Mouse (Mus musculus): ENCODE measurements around the gene Tekt1. TPM values are rescaled to one million over a fixed set of nuclear protein-coding genes. Genes with fewer than 3 reads are reported as not detected.
A peak's percentile ranks its signal among the peaks of the same experiment; 100 is the strongest.

The Tekt1 gene
- polyA plus RNA-seq, 1 experiment from 2014 or later: 7.7 TPM

- H3K36me3 ChIP-seq: peaks cover 26% of the 10 kb centered on the region; the same call in 1 of the 2 replicates
- H3K4me1 ChIP-seq (replicated peaks): peaks cover 53% of the 10 kb centered on the region
- peak overlapping the region; percentile 45 for H3K27ac ChIP-seq
- WGBS: 70% methylated on average over 5 of the region's 5 CpGs
- H3K9me3 ChIP-seq: no peaks in the 10 kb centered on the region
- H3K4me3 ChIP-seq: no peak overlapping the region
- peaks cover 1% of the 10 kb centered on the region; the same call in 1 of the 2 replicates for H3K27me3 ChIP-seq (ENCODE audit: insufficient read depth, poor library complexity, severe bottlenecking)
- DNase-seq (ENCODE audit: low spot score): no peak
Measured at GRCm38 (mm10) chr11:72402017-72402416, 39.8 kb upstream of the Tekt1 start.

GRCm38 (mm10) chr11:72401068-72401467 lies 38.8 kb upstream of the Tekt1 start:
- WGBS: 81% methylated on average over 12 of the region's 12 CpGs
- Histone ChIP-seq H3K36me3 (peaks cover 26% of the 10 kb centered on the region; the same call in 1 of the 2 replicates), H3K27ac (peak overlapping the region; percentile 68; the same call in 1 of the 2 replicates), H3K9me3 (no peaks in the 10 kb centered on the region), H3K27me3 (ENCODE audit: insufficient read depth, poor library complexity, severe bottlenecking) (no peaks in the 10 kb centered on the region; the same call in 1 of the 2 replicates), H3K4me3 (no peak overlapping the region), H3K4me1 (replicated peaks) (peaks cover 43% of the 10 kb centered on the region)
- no peak for DNase-seq (ENCODE audit: low spot score)

GRCm38 (mm10) chr11:72397811-72398525 lies 35.7 kb upstream of the Tekt1 start:
- H3K27ac ChIP-seq: no peak overlapping the region
- H3K9me3 ChIP-seq: no peaks in the 10 kb centered on the region
- 89% methylated on average over 8 of the region's 8 CpGs for WGBS
- peaks cover 29% of the 10 kb centered on the region for H3K36me3 ChIP-seq
- DNase-seq (ENCODE audit: low spot score): no peak
- no peaks in the 10 kb centered on the region for H3K27me3 ChIP-seq (ENCODE audit: insufficient read depth, poor library complexity, severe bottlenecking)
- H3K4me1 ChIP-seq (replicated peaks): peaks cover 29% of the 10 kb centered on the region
- H3K4me3 ChIP-seq: no peak overlapping the region

GRCm38 (mm10) chr11:72397072-72397471 lies 34.8 kb upstream of the Tekt1 start:
- H3K9me3 ChIP-seq: no peaks in the 10 kb centered on the region
- H3K36me3 ChIP-seq: peaks cover 27% of the 10 kb centered on the region
- no peak overlapping the region for H3K4me3 ChIP-seq
- DNase-seq (ENCODE audit: low spot score): no peak
- peaks cover 20% of the 10 kb centered on the region for H3K4me1 ChIP-seq (replicated peaks)
- no peak overlapping the region; the same call in 1 of the 2 replicates for H3K27ac ChIP-seq
- WGBS: 90% methylated on average over 10 of the region's 10 CpGs
- no peaks in the 10 kb centered on the region for H3K27me3 ChIP-seq (ENCODE audit: insufficient read depth, poor library complexity, severe bottlenecking)

- Histone ChIP-seq H3K36me3 (peaks cover 27% of the 10 kb centered on the region), H3K27ac (peak overlapping the region; percentile 56), H3K27me3 (ENCODE audit: insufficient read depth, poor library complexity, severe bottlenecking) (no peaks in the 10 kb centered on the region), H3K4me1 (replicated peaks) (peaks cover 16% of the 10 kb centered on the region), H3K4me3 (no peak overlapping the region), H3K9me3 (no peaks in the 10 kb centered on the region)
- no peak for DNase-seq (ENCODE audit: low spot score)
- 86% methylated on average over 7 of the region's 7 CpGs for WGBS
Measured at GRCm38 (mm10) chr11:72396621-72397020, 34.4 kb upstream of the Tekt1 start.

GRCm38 (mm10) chr11:72395652-72396051 lies 33.4 kb upstream of the Tekt1 start:
- DNase-seq (ENCODE audit: low spot score): no peak
- H3K4me3 ChIP-seq: no peak overlapping the region
- H3K27me3 ChIP-seq (ENCODE audit: insufficient read depth, poor library complexity, severe bottlenecking): no peaks in the 10 kb centered on the region
- no peak overlapping the region for H3K27ac ChIP-seq
- 78% methylated on average over 6 of the region's 6 CpGs for WGBS
- peaks cover 6% of the 10 kb centered on the region; the same call in 1 of the 2 replicates for H3K4me1 ChIP-seq (replicated peaks)
- no peaks in the 10 kb centered on the region for H3K9me3 ChIP-seq
- H3K36me3 ChIP-seq: peaks cover 24% of the 10 kb centered on the region

GRCm38 (mm10) chr11:72394694-72395093 lies 32.5 kb upstream of the Tekt1 start:
- no peaks in the 10 kb centered on the region for H3K4me1 ChIP-seq (replicated peaks)
- peaks cover 14% of the 10 kb centered on the region for H3K36me3 ChIP-seq
- no peak overlapping the region for H3K4me3 ChIP-seq
- H3K27me3 ChIP-seq (ENCODE audit: insufficient read depth, poor library complexity, severe bottlenecking): no peaks in the 10 kb centered on the region
- 85% methylated on average over 2 of the region's 2 CpGs for WGBS
- no peaks in the 10 kb centered on the region for H3K9me3 ChIP-seq
- no peak overlapping the region for H3K27ac ChIP-seq
- no peak for DNase-seq (ENCODE audit: low spot score)

- DNase-seq (ENCODE audit: low spot score): no peak
Measured at GRCm38 (mm10) chr11:72393669-72394068, 31.4 kb upstream of the Tekt1 start.

GRCm38 (mm10) chr11:72393243-72393642 lies 31.0 kb upstream of the Tekt1 start:
- Histone ChIP-seq H3K4me1 (replicated peaks) (no peaks in the 10 kb centered on the region), H3K27me3 (ENCODE audit: insufficient read depth, poor library complexity, severe bottlenecking) (no peaks in the 10 kb centered on the region), H3K4me3 (no peak overlapping the region), H3K36me3 (peaks cover 9% of the 10 kb centered on the region), H3K9me3 (no peaks in the 10 kb centered on the region), H3K27ac (no peak overlapping the region)
- no peak for DNase-seq (ENCODE audit: low spot score)
- WGBS: 90% methylated on average over 3 of the region's 3 CpGs

More at GRCm38 (mm10) chr11:72393669-72394068, 31.4 kb upstream of the Tekt1 start:
- Histone ChIP-seq H3K36me3 (peaks cover 9% of the 10 kb centered on the region), H3K27ac (no peak overlapping the region), H3K9me3 (no peaks in the 10 kb centered on the region), H3K4me1 (replicated peaks) (no peaks in the 10 kb centered on the region), H3K4me3 (no peak overlapping the region), H3K27me3 (ENCODE audit: insufficient read depth, poor library complexity, severe bottlenecking) (no peaks in the 10 kb centered on the region)
- 68% methylated on average over 5 of the region's 5 CpGs for WGBS

GRCm38 (mm10) chr11:72391181-72391580 lies 28.9 kb upstream of the Tekt1 start:
- no peak for DNase-seq (ENCODE audit: low spot score)
- H3K4me3 ChIP-seq: no peak overlapping the region
- no peaks in the 10 kb centered on the region for H3K9me3 ChIP-seq
- no peaks in the 10 kb centered on the region for H3K27me3 ChIP-seq (ENCODE audit: insufficient read depth, poor library complexity, severe bottlenecking)
- no peak overlapping the region for H3K27ac ChIP-seq
- H3K4me1 ChIP-seq (replicated peaks): no peaks in the 10 kb centered on the region
- peaks cover 9% of the 10 kb centered on the region for H3K36me3 ChIP-seq
- WGBS: 91% methylated on average over 13 of the region's 13 CpGs

GRCm38 (mm10) chr11:72389407-72390142 lies 27.3 kb upstream of the Tekt1 start:
- H3K27me3 ChIP-seq (ENCODE audit: insufficient read depth, poor library complexity, severe bottlenecking): no peaks in the 10 kb centered on the region
- WGBS: 90% methylated on average over 7 of the region's 7 CpGs

GRCm38 (mm10) chr11:72388113-72388529 lies 25.9 kb upstream of the Tekt1 start:
- Histone ChIP-seq H3K9me3 (no peaks in the 10 kb centered on the region), H3K36me3 (peaks cover 3% of the 10 kb centered on the region), H3K27ac (no peak overlapping the region), H3K4me3 (no peak overlapping the region), H3K4me1 (replicated peaks) (no peaks in the 10 kb centered on the region), H3K27me3 (ENCODE audit: insufficient read depth, poor library complexity, severe bottlenecking) (no peaks in the 10 kb centered on the region)
- no peak for DNase-seq (ENCODE audit: low spot score)
- WGBS: 92% methylated on average over 6 of the region's 6 CpGs

More at GRCm38 (mm10) chr11:72389407-72390142, 27.3 kb upstream of the Tekt1 start:
- Histone ChIP-seq H3K4me1 (replicated peaks) (no peaks in the 10 kb centered on the region), H3K36me3 (peaks cover 9% of the 10 kb centered on the region), H3K9me3 (no peaks in the 10 kb centered on the region), H3K27ac (no peak overlapping the region), H3K4me3 (no peak overlapping the region)
- DNase-seq (ENCODE audit: low spot score): no peak

GRCm38 (mm10) chr11:72379351-72379750 lies 17.1 kb upstream of the Tekt1 start:
- DNase-seq (ENCODE audit: low spot score): no peak
- Histone ChIP-seq H3K9me3 (no peaks in the 10 kb centered on the region), H3K36me3 (no peaks in the 10 kb centered on the region), H3K4me1 (replicated peaks) (peaks cover 5% of the 10 kb centered on the region; the same call in 1 of the 2 replicates), H3K4me3 (no peak overlapping the region), H3K27me3 (ENCODE audit: insufficient read depth, poor library complexity, severe bottlenecking) (no peaks in the 10 kb centered on the region), H3K27ac (no peak overlapping the region)
- 87% methylated on average over 4 of the region's 4 CpGs for WGBS

Data from hindbrain, embryonic 10.5 days (tissue).